Mouse (Mus musculus): ENCODE results near the gene Rgs7.

- TF ChIP-seq POLR2A (IDR thresholded peaks at IDR 0.05; ENCODE audit: borderline replicate concordance, insufficient read depth, low read length) = no peak
- peak; percentile 27; the same call in 1 of the 2 replicates for TF ChIP-seq CTCF (IDR thresholded peaks at IDR 0.05; ENCODE audit: borderline replicate concordance, insufficient read depth, low read depth, low read length)
These were observed 451.0 kb downstream of the Rgs7 start for GRCm38 (mm10) chr1:175041167-175041817.

All from cerebellum, adult 2 months (tissue).